8 mouse cellular contexts compared by ENCODE assay signal in genomic region chr8:26747241-26747972, GRCm38 (mm10).
DNase-seq lines count a peak whose midpoint lies in the region; ATAC-seq and TF ChIP-seq lines count a peak whose summit lies in the region.

No protein-coding gene starts in this region.

- no peak overlapping the region; the same call in 1 of the 2 replicates for H3K4me2 ChIP-seq in midbrain, embryonic 13.5 days (replicated peaks)
- H3K4me2 ChIP-seq in hindbrain, embryonic 14.5 days (replicated peaks), result peak overlapping the region; percentile 24
- H3K4me2 ChIP-seq in stomach, postnatal 0 days (replicated peaks; ENCODE audit: low read depth), result no peak overlapping the region

- DNase-seq in midbrain, embryonic 10.5 days (ENCODE audit: low spot score), result no peak
- DNase-seq in c-Kit-positive CD71-positive TER-119-positive erythroid progenitor cells, embryonic 14.5 days (ENCODE audit: low spot score), result peak; percentile 15
- peak; percentile 50 for DNase-seq in hindbrain, embryonic 14.5 days (ENCODE audit: low spot score)
- peak; percentile 70 to 75 for DNase-seq in lung, adult 18-20 months
- DNase-seq in stomach, postnatal 0 days (ENCODE audit: low spot score), result peak; percentile 62
- no peak for DNase-seq in thymus, postnatal 0 days (ENCODE audit: low spot score)
- no peak for DNase-seq in layer of hippocampus, adult 8-10 months (ENCODE audit: low spot score in 2 of 2)

- no peaks in the 10 kb centered on the region for H3K27me3 ChIP-seq in midbrain, embryonic 13.5 days
- H3K27me3 ChIP-seq in midbrain, embryonic 10.5 days (ENCODE audit: low read depth, poor library complexity, severe bottlenecking), result no peaks in the 10 kb centered on the region
- no peaks in the 10 kb centered on the region for H3K27me3 ChIP-seq in hindbrain, embryonic 14.5 days (ENCODE audit: control insufficient read depth, insufficient read depth, low read length)
- no peaks in the 10 kb centered on the region for H3K27me3 ChIP-seq in stomach, postnatal 0 days (ENCODE audit: control insufficient read depth, insufficient read depth, low read length)

- no peak for TF ChIP-seq EP300 in stomach, postnatal 0 days (optimal IDR thresholded peaks at IDR 0.05)

- H3K36me3 ChIP-seq in midbrain, embryonic 13.5 days, result no peaks in the 10 kb centered on the region
- no peaks in the 10 kb centered on the region for H3K36me3 ChIP-seq in midbrain, embryonic 10.5 days
- no peaks in the 10 kb centered on the region for H3K36me3 ChIP-seq in hindbrain, embryonic 14.5 days (replicated peaks; ENCODE audit: control insufficient read depth, insufficient read depth)
- no peaks in the 10 kb centered on the region for H3K36me3 ChIP-seq in stomach, postnatal 0 days (ENCODE audit: control insufficient read depth, insufficient read depth, low read length)

- TF ChIP-seq CTCF in stomach, postnatal 0 days (IDR thresholded peaks at IDR 0.05; ENCODE audit: low read depth), result peak; percentile 16; the same call in 1 of the 2 replicates

- peak overlapping the region; percentile 78 for H3K27ac ChIP-seq in midbrain, embryonic 13.5 days
- H3K27ac ChIP-seq in midbrain, embryonic 10.5 days (replicated peaks), result no peak overlapping the region
- peak overlapping the region; percentile 78 for H3K27ac ChIP-seq in hindbrain, embryonic 14.5 days
- H3K27ac ChIP-seq in stomach, postnatal 0 days (replicated peaks), result no peak overlapping the region

- 64% methylated on average over 19 of the region's 19 CpGs for WGBS in midbrain, embryonic 13.5 days
- 85% methylated on average over 19 of the region's 19 CpGs for WGBS in midbrain, embryonic 10.5 days
- 36% methylated on average over 19 of the region's 19 CpGs for WGBS in hindbrain, embryonic 14.5 days
- WGBS in stomach, postnatal 0 days, result 26% methylated on average over 19 of the region's 19 CpGs

- no peak overlapping the region for H3K4me3 ChIP-seq in midbrain, embryonic 13.5 days (replicated peaks)
- H3K4me3 ChIP-seq in midbrain, embryonic 10.5 days, result no peak overlapping the region
- no peak overlapping the region for H3K4me3 ChIP-seq in hindbrain, embryonic 14.5 days (replicated peaks; ENCODE audit: low read length)
- no peak overlapping the region for H3K4me3 ChIP-seq in stomach, postnatal 0 days (ENCODE audit: low read depth, low read length)

- H3K4me1 ChIP-seq in midbrain, embryonic 13.5 days (replicated peaks), result peaks cover 21% of the 10 kb centered on the region
- peaks cover 4% of the 10 kb centered on the region; the same call in 1 of the 2 replicates for H3K4me1 ChIP-seq in midbrain, embryonic 10.5 days
- H3K4me1 ChIP-seq in hindbrain, embryonic 14.5 days (replicated peaks; ENCODE audit: control insufficient read depth, insufficient read depth, low read length), result peaks cover 24% of the 10 kb centered on the region
- 0 out of 2 replicates have a peak, but pooled peaks cover 3% of the 10 kb centered on the region for H3K4me1 ChIP-seq in stomach, postnatal 0 days (replicated peaks; ENCODE audit: control insufficient read depth, insufficient read depth)

- H3K9ac ChIP-seq in midbrain, embryonic 13.5 days (replicated peaks), result no peak overlapping the region
- H3K9ac ChIP-seq in hindbrain, embryonic 14.5 days, result peak overlapping the region; percentile 2; the same call in 1 of the 2 replicates
- H3K9ac ChIP-seq in stomach, postnatal 0 days (ENCODE audit: low read length), result no peak overlapping the region

- no peaks in the 10 kb centered on the region for H3K9me3 ChIP-seq in midbrain, embryonic 13.5 days
- H3K9me3 ChIP-seq in midbrain, embryonic 10.5 days (replicated peaks), result no peaks in the 10 kb centered on the region
- no peaks in the 10 kb centered on the region for H3K9me3 ChIP-seq in hindbrain, embryonic 14.5 days (ENCODE audit: control insufficient read depth, low read length)
- no peaks in the 10 kb centered on the region for H3K9me3 ChIP-seq in stomach, postnatal 0 days (ENCODE audit: control insufficient read depth, low read length)

- peak; percentile 78 for ATAC-seq in midbrain, embryonic 13.5 days
- peak; percentile 58 for ATAC-seq in hindbrain, embryonic 14.5 days (ENCODE audit: low FRiP score)
- ATAC-seq in stomach, postnatal 0 days (ENCODE audit: low FRiP score, low TSS enrichment), result peak; percentile 91

Comparison
In these comparisons a context has a peak if more than half of its experiments do, and no peak if none do; other contexts are left out.
1. H3K27ac ChIP-seq: peak in midbrain, embryonic 13.5 days (single experiment) and hindbrain, embryonic 14.5 days (single experiment); none in midbrain, embryonic 10.5 days (single experiment) and stomach, postnatal 0 days (single experiment).
2. DNase-seq: peak in c-Kit-positive CD71-positive TER-119-positive erythroid progenitor cells, embryonic 14.5 days (single experiment), hindbrain, embryonic 14.5 days (single experiment), lung, adult 18-20 months (2 of 2) and stomach, postnatal 0 days (single experiment); none in midbrain, embryonic 10.5 days (single experiment), thymus, postnatal 0 days (single experiment) and layer of hippocampus, adult 8-10 months (0 of 2).
3. Peak in every context shown above with its lines, with median percentiles within 50 percentile points of each other: ATAC-seq.